Mouse (Mus musculus) lung, postnatal 25 days (tissue): ENCODE measurements around the gene Uck2.

Source experiments
- DNase-seq: peaks from one replicate; pipeline ENCODE4 v3.0.0; 2022; ENCODE audit warnings: low spot score

The Uck2 gene

DNA sequence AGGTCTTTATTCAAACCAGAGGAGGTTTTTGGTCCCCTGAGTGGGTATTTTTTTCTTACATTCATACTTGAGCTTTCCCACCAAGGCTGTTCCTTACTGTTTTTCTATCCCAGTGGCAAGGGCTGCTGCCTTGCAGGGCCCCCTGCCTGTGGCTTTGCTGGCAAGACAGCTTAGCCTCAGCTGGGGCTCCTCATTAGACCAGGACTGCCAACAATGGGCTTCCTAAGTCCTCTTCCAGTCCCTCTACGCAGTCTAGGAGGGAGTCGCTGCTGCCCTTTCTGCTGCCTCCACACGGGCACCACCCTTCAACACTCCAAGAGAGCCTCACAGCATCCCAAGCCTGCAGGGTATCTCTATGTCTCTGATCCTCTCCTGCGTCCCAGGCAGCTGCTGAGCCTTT, 76.3 kb downstream of the Uck2 start:
- DNase-seq = no peak

- no peak for DNase-seq
Observed at GRCm38 (mm10) chr1:167205177-167205750, 79.9 kb downstream of the Uck2 start.

DNA sequence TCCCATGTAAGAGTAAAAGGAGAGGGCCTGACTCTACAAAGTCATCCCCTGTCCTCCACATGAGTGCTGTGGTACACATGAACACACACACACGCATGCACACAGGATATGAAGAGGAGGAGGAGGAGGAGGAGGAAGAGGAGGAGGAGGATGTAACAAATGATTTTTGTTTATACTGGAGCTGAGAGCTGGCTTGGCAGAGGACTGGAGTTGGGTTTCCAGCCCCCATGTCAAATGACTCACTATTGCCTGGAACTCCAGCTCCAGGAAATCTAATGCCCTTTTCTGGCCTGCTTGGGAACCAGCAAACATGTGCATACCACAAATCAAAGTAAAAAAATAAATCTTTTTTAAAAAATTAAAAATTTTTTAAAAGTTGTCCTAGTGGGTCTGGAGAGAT, 80.7 kb downstream of the Uck2 start:
- DNase-seq = no peak

DNA sequence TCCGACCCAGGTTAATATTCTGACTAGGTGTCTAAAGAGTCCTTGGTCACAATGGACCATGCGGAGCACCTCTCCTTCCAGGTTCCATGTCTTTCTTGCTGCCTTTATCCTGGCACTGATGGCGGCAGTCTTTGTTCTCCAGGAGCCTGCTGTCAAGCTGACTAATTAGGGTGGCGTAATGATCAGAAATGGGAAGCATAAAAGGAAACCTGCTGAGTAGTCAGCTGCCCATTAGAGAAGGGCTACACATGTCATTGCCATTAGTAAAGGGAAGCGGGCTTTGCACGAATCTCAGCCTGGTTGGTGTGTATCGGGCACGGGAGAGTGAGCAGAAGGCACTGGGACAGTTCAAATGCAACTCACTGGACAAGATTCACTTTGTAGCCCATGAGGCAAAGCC, 90.4 kb downstream of the Uck2 start:
- no peak for DNase-seq

DNA sequence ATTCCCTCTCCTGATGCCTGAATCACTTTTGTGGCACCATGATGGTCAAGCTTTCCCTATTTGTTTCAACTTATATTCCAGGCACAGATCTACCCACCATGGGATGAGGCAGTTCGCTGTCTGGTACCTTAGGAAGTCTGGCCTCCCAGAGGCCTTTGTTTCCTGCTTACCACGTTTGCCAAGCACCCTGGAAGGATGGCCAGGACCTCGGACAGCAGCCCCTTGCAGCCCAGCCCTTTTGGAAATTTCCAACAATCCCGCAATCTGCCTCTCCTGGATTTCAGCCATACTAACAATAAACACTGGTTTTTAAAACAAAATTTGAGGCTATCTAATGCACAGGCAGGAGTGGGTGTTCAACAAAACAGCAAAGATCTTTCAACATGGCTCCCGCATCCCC, 97.3 kb downstream of the Uck2 start:
- no peak for DNase-seq

GRCm38 (mm10) chr1:167181919-167182616, 103.1 kb downstream of the Uck2 start:
- DNase-seq = no peak
